Mouse (Mus musculus) right cerebral cortex, postnatal 10 days (tissue): Measurements from ENCODE around the gene Adap2.

Experiments used
- DNase-seq, 2 experiments: peaks; one replicate each; pipeline ENCODE4 v3.0.0; 2021; ENCODE audit warnings: low spot score in 2 of 2

Gene Adap2

GRCm38 (mm10) chr11:80199773-80200172 is 45.9 kb downstream of the Adap2 start:
- DNase-seq: no peak

- no peak for DNase-seq
Measured at GRCm38 (mm10) chr11:80200326-80200725, 46.4 kb downstream of the Adap2 start.

GRCm38 (mm10) chr11:80202296-80202695 is 48.4 kb downstream of the Adap2 start:
- no peak for DNase-seq

GRCm38 (mm10) chr11:80204037-80204436 is 50.1 kb downstream of the Adap2 start:
- no peak for DNase-seq

- no peak for DNase-seq
Measured at GRCm38 (mm10) chr11:80204941-80205340, 51.0 kb downstream of the Adap2 start.

- DNase-seq: peak in 1 of 2 experiments; percentile 35
Measured at GRCm38 (mm10) chr11:80208465-80208859, 54.6 kb downstream of the Adap2 start.

- peak; percentile 96 to 97 for DNase-seq
Measured at GRCm38 (mm10) chr11:80208860-80209800, 55.2 kb downstream of the Adap2 start, which contains the start of gene Rhot1. Gene Rhot1 (plus strand): TSS chr11:80209019.

- DNase-seq: no peak
Measured at GRCm38 (mm10) chr11:80210321-80210720, 56.4 kb downstream of the Adap2 start.

- DNase-seq: no peak
Measured at GRCm38 (mm10) chr11:80212282-80212681, 58.4 kb downstream of the Adap2 start.

- DNase-seq: no peak
Measured at GRCm38 (mm10) chr11:80215291-80215690, 61.4 kb downstream of the Adap2 start.

- no peak for DNase-seq
Measured at GRCm38 (mm10) chr11:80218657-80219293, 64.9 kb downstream of the Adap2 start.
